Mouse (Mus musculus) left cerebral cortex, adult 18-20 months (tissue): ENCODE measurements around the gene Pygb. TPM values are rescaled to one million over a fixed set of nuclear protein-coding genes. Genes with fewer than 3 reads are reported as not detected.
A peak's percentile ranks its signal among the peaks of the same experiment; 100 is the strongest.

ENCODE experiments used
- DNase-seq, 2 experiments: peaks; one replicate each; pipeline ENCODE4 v3.0.0; 2021 to 2022; ENCODE audit warnings: low spot score in 2 of 2, mixed read lengths in 1 of 2
- total RNA-seq, 2 experiments: library from RNA; stranded (reverse); gene quantifications; 2 replicates each; pipeline ENCODE4 v1.2.3; 2021

The Pygb gene
- total RNA-seq, 2 experiments from 2014 or later, result 129 to 146 TPM

- no peak for DNase-seq
These were observed 53.3 kb downstream of the Pygb start for GRCm38 (mm10) chr2:150839686-150840471.

GRCm38 (mm10) chr2:150841109-150841508 lies 54.6 kb downstream of the Pygb start:
- no peak for DNase-seq

GRCm38 (mm10) chr2:150842049-150842461 lies 55.5 kb downstream of the Pygb start:
- peak in 1 of 2 experiments; percentile 9 for DNase-seq

- DNase-seq, result peak; percentile 46 to 70
These were observed 58.3 kb downstream of the Pygb start for GRCm38 (mm10) chr2:150844798-150845197.

- DNase-seq, result no peak
These were observed 61.0 kb downstream of the Pygb start for GRCm38 (mm10) chr2:150847436-150847995.

- no peak for DNase-seq
These were observed 64.7 kb downstream of the Pygb start for GRCm38 (mm10) chr2:150851251-150851650.

GRCm38 (mm10) chr2:150855186-150855585 lies 68.7 kb downstream of the Pygb start:
- no peak for DNase-seq

- DNase-seq, result no peak
These were observed 72.4 kb downstream of the Pygb start for GRCm38 (mm10) chr2:150858724-150859487.

- DNase-seq, result no peak
These were observed 73.4 kb downstream of the Pygb start for GRCm38 (mm10) chr2:150859709-150860470.

- DNase-seq, result no peak
These were observed 74.6 kb downstream of the Pygb start for GRCm38 (mm10) chr2:150861128-150861527.

- no peak for DNase-seq
These were observed 80.5 kb downstream of the Pygb start for GRCm38 (mm10) chr2:150867021-150867420.

GRCm38 (mm10) chr2:150869446-150869845 lies 82.9 kb downstream of the Pygb start:
- no peak for DNase-seq

- DNase-seq, result no peak
These were observed 88.0 kb downstream of the Pygb start for GRCm38 (mm10) chr2:150874508-150874907.

- DNase-seq, result no peak
These were observed 88.7 kb downstream of the Pygb start for GRCm38 (mm10) chr2:150875226-150875625.

- no peak for DNase-seq
These were observed 91.0 kb downstream of the Pygb start for GRCm38 (mm10) chr2:150877561-150877960.

Other genes with a start within 250 kb of the Pygb start
- gene Cst7, start 216.3 kb upstream of the Pygb start, total RNA-seq, result not detected
- gene Apmap, start 178.2 kb upstream of the Pygb start, total RNA-seq, result 10 to 100 TPM; 53.5 to 59.9 TPM
- gene Acss1, start 118.2 kb upstream of the Pygb start, total RNA-seq, result 10 to 100 TPM; 17.7 to 18.3 TPM
- not detected for gene Vsx1, start 97.4 kb upstream of the Pygb start, total RNA-seq
- 10 to 100 TPM; 50.3 to 51.1 TPM for gene Entpd6, start 37.7 kb upstream of the Pygb start, total RNA-seq
- 100 to 1,000 TPM; 320 to 321 TPM for gene Abhd12, start 118.0 kb downstream of the Pygb start, total RNA-seq
- gene Gins1, start 118.7 kb downstream of the Pygb start, total RNA-seq, result 1 to 10 TPM; 1.3 to 1.4 TPM